Mouse (Mus musculus): ENCODE measurements around the gene Bmp10. TPM values are rescaled to one million over a fixed set of nuclear protein-coding genes. Genes with fewer than 3 reads are reported as not detected.
"Not testable (repeated sequence)": the region's sequence is repeated elsewhere in the genome, so short reads cannot be mapped to it uniquely, and the experiment has no call there.

The Bmp10 gene
- polyA plus RNA-seq, 1 experiment from 2014 or later = not detected

- Histone ChIP-seq H3K36me3 (ENCODE audit: inconsistent target) (no peaks in the 10 kb centered on the region), H3K4me3 (ENCODE audit: inconsistent target) (no peak overlapping the region), H3K27ac (no peak overlapping the region), H3K79me2 (ENCODE audit: inconsistent target) (no peaks in the 10 kb centered on the region)
- WGBS (ENCODE audit: missing documents) = 72% methylated on average over 19 of the region's 19 CpGs
Observed at GRCm38 (mm10) chr6:87424037-87424816, 4.6 kb upstream of the Bmp10 start.

- Histone ChIP-seq H3K79me2 (ENCODE audit: inconsistent target) (no peaks in the 10 kb centered on the region), H3K27ac (no peak overlapping the region), H3K36me3 (ENCODE audit: inconsistent target) (no peaks in the 10 kb centered on the region), H3K4me3 (ENCODE audit: inconsistent target) (no peak overlapping the region)
- 95% methylated on average over 5 of the region's 5 CpGs for WGBS (ENCODE audit: missing documents)
Observed at GRCm38 (mm10) chr6:87426954-87427353, 1.8 kb upstream of the Bmp10 start.

DNA sequence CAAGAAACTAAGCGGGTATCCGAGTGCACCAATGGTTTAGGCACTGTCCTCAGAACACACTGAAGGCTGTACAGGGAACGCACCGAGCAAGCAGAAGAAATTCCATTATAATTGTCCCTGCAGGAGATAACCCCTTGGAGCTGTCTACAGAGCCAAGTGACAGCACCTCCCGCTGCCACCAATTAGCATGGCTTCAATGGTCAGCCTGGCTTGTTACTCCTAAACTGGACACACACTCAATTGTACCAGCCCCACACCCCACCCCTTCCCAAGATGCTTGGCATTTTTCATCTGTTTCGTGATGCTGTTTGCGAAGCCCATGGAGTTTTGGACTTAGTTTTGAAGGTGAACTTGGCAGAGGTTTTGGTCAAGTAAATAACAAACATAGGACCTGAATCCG is 1.2 kb upstream of the Bmp10 start:
- H3K4me3 ChIP-seq (ENCODE audit: inconsistent target) = no peak overlapping the region
- no peaks in the 10 kb centered on the region for H3K79me2 ChIP-seq (ENCODE audit: inconsistent target)
- 93% methylated on average over 8 of the region's 8 CpGs for WGBS (ENCODE audit: missing documents)
- no peaks in the 10 kb centered on the region for H3K36me3 ChIP-seq (ENCODE audit: inconsistent target)
- no peak overlapping the region for H3K27ac ChIP-seq

DNA sequence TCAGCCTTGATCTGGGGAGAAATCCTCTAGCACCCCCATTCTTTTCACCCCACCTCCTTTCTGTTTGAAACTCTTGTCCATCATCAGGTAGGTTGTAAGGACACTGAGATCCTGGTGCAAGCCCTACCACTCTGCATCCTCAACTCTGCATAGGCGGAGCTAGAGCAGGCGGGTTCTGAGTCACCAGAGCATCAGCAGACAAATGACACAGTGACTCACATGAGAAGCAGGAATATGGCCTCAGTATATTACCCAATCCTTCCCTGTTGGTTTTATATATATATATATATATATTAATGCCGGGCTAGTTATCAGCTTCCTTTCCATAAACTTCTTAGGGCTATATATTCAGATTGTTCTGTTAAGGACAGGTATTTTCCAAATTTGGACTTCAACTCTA is 7.0 kb downstream of the Bmp10 start:
- Histone ChIP-seq H3K4me3 (ENCODE audit: inconsistent target) (no peak overlapping the region), H3K36me3 (ENCODE audit: inconsistent target) (no peaks in the 10 kb centered on the region), H3K27ac (no peak overlapping the region), H3K79me2 (ENCODE audit: inconsistent target) (no peaks in the 10 kb centered on the region)
- 100% methylated on average over 3 of the region's 3 CpGs for WGBS (ENCODE audit: missing documents)

- Histone ChIP-seq H3K36me3 (ENCODE audit: inconsistent target) (no peaks in the 10 kb centered on the region), H3K27ac (no peak overlapping the region), H3K4me3 (ENCODE audit: inconsistent target) (no peak overlapping the region), H3K79me2 (ENCODE audit: inconsistent target) (no peaks in the 10 kb centered on the region)
- WGBS (ENCODE audit: missing documents) = 27% methylated on average over 8 of the region's 8 CpGs
Observed at GRCm38 (mm10) chr6:87436745-87437144, 8.0 kb downstream of the Bmp10 start.

GRCm38 (mm10) chr6:87443253-87443652 is 14.5 kb downstream of the Bmp10 start:
- Histone ChIP-seq H3K36me3 (ENCODE audit: inconsistent target) (no peaks in the 10 kb centered on the region), H3K27ac (no peak overlapping the region), H3K4me3 (ENCODE audit: inconsistent target) (no peak overlapping the region), H3K79me2 (ENCODE audit: inconsistent target) (no peaks in the 10 kb centered on the region)
- WGBS (ENCODE audit: missing documents) = 89% methylated on average over 11 of the region's 11 CpGs

DNA sequence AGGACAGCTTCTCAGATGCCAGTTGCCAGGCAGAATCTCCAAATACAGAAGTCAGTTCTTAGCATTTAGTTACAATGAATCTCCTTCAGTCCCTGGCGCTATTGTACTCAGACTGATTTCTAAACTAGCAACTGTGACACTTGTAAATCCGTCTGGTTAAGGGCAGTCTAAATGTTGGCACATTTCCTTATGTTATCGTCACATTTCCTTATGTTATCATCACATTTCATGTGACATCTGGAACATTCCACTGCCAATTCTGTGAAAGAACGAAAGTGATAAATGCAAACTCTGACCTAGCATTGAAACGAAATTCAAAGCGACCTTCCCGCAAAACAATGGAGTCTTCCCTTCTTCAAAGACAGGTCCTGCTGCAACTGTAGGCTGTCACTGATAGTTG is 16.4 kb downstream of the Bmp10 start:
- Histone ChIP-seq H3K36me3 (ENCODE audit: inconsistent target) (no peaks in the 10 kb centered on the region), H3K79me2 (ENCODE audit: inconsistent target) (no peaks in the 10 kb centered on the region), H3K4me3 (ENCODE audit: inconsistent target) (no peak overlapping the region), H3K27ac (no peak overlapping the region)
- 79% methylated on average over 7 of the region's 7 CpGs for WGBS (ENCODE audit: missing documents)

DNA sequence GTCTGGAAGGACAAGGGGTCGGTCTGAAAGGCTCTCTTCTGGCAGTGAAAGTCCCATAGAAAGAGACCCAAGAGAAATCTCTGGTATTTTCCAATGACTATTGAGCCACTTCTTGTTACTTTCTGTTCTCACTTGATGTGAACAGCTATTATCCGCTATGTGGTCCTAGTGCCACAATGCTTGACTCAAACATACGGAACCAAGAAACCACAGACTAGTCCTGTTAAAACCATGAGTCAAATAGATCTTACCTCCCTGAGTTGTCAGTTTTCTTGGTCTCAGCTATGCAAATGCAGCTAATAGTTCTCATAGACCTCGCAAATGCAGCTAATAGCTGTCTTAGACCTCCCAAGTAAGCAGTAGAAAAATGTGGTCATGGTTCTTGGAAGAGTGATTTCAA is 18.4 kb downstream of the Bmp10 start:
- Histone ChIP-seq H3K36me3 (ENCODE audit: inconsistent target) (no peaks in the 10 kb centered on the region), H3K79me2 (ENCODE audit: inconsistent target) (no peaks in the 10 kb centered on the region), H3K4me3 (ENCODE audit: inconsistent target) (no peak overlapping the region), H3K27ac (no peak overlapping the region)
- WGBS (ENCODE audit: missing documents) = 41% methylated on average over 4 of the region's 4 CpGs

DNA sequence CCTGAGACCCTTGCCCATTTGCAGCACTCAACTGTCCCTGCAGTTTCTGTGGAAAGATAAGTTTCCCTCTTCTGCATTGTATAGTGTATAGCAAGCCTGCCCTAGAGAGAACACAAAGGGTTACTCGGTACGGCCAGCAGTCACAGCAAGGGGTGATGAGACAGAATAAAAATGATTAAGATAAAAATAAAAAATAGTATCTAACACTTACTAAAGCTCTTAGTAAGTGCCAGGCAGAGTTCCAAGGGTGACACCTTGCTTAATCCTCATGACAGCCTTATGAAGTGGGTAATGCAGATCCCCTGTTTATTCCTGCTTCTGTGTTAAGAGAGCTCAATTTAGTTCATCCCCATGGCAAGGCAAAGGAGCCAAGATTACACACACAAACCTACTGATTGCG is 20.7 kb downstream of the Bmp10 start:
- H3K79me2 ChIP-seq (ENCODE audit: inconsistent target) = no peaks in the 10 kb centered on the region
- no peaks in the 10 kb centered on the region for H3K36me3 ChIP-seq (ENCODE audit: inconsistent target)
- 90% methylated on average over 3 of the region's 3 CpGs for WGBS (ENCODE audit: missing documents)
- H3K27ac ChIP-seq = no peak overlapping the region
- no peak overlapping the region for H3K4me3 ChIP-seq (ENCODE audit: inconsistent target)

- 48% methylated on average over 3 of the region's 3 CpGs for WGBS (ENCODE audit: missing documents)
- no peak overlapping the region for H3K27ac ChIP-seq
Observed at GRCm38 (mm10) chr6:87451016-87451415, 22.2 kb downstream of the Bmp10 start.

DNA sequence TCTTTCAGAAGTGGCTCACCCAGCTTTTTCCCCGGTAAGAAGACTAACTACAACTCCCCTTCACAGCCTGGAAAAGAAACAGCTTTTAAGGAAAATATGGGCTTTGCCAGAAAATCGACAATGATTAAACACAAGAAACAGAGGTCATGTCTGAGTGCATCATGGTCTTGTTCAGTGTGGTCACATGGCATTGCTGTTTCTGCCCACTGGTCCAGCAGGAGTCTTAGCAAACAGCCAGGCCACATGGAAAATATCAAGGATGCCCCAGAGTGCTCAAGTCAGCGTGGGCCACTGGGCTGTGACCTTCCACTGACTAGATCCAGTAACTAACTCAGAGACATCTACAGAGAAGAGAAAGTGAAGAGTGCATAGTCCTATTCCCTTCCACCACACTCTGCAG is 23.0 kb downstream of the Bmp10 start:
- Histone ChIP-seq H3K36me3 (ENCODE audit: inconsistent target) (no peaks in the 10 kb centered on the region), H3K27ac (no peak overlapping the region), H3K79me2 (ENCODE audit: inconsistent target) (no peaks in the 10 kb centered on the region), H3K4me3 (ENCODE audit: inconsistent target) (no peak overlapping the region)
- 78% methylated on average over 3 of the region's 3 CpGs for WGBS (ENCODE audit: missing documents)

More at GRCm38 (mm10) chr6:87451016-87451415, 22.2 kb downstream of the Bmp10 start:
- Histone ChIP-seq H3K36me3 (ENCODE audit: inconsistent target) (no peaks in the 10 kb centered on the region), H3K4me3 (ENCODE audit: inconsistent target) (no peak overlapping the region), H3K79me2 (ENCODE audit: inconsistent target) (no peaks in the 10 kb centered on the region)

GRCm38 (mm10) chr6:87455507-87455906 is 26.7 kb downstream of the Bmp10 start:
- 86% methylated on average over 6 of the region's 6 CpGs for WGBS (ENCODE audit: missing documents)
- peaks cover 28% of the 10 kb centered on the region for H3K36me3 ChIP-seq (ENCODE audit: inconsistent target)
- H3K27ac ChIP-seq = no peak overlapping the region
- no peak overlapping the region for H3K4me3 ChIP-seq (ENCODE audit: inconsistent target)
- no peaks in the 10 kb centered on the region for H3K79me2 ChIP-seq (ENCODE audit: inconsistent target)

DNA sequence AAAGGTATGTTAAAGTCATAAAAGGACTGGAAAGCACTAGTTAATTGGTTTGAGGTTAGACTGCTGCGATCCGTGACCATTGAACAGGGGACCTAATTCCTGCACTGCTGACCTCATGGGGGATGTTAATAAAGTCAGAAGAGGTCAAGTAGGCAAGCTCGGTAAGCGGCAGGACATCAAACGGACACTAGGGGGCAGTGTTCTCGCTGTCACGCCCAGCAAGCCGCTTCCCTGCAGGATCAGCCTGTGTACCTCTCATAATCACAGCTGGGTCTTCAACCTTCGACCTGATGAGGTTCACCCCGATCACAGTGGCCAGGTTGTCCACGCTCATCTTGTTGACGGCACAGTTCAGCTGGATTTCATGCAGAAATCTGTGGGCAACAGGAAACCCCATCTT is 37.4 kb downstream of the Bmp10 start:
- no peaks in the 10 kb centered on the region for H3K79me2 ChIP-seq (ENCODE audit: inconsistent target)
- 50% methylated on average over 12 of the region's 12 CpGs for WGBS (ENCODE audit: missing documents)
- H3K27ac ChIP-seq = no peak overlapping the region
- peaks cover 95% of the 10 kb centered on the region for H3K36me3 ChIP-seq (ENCODE audit: inconsistent target)
- H3K4me3 ChIP-seq (ENCODE audit: inconsistent target) = no peak overlapping the region

DNA sequence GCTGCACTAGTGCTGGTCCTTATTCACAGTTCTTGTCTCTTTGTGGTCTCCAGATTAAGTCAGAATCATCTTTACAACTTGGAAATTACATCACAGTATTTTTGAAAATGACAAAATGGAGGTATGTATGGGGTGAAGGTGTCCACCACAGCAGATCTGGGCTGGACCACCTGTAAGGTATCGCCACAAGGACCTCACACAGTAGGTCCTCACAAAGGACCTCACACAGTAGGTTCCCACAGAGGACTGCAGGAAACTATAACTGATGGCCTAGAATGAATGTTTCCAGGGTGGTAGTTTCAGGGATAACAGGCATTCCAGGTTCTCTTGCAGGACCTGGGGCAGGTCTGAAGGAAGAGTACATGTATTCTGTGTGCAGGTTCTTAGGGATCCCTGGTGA is 38.6 kb downstream of the Bmp10 start:
- H3K4me3 ChIP-seq (ENCODE audit: inconsistent target) = no peak overlapping the region
- no peak overlapping the region for H3K27ac ChIP-seq
- peaks cover 95% of the 10 kb centered on the region for H3K36me3 ChIP-seq (ENCODE audit: inconsistent target)
- 100% methylated on average over 1 of the region's 1 CpGs for WGBS (ENCODE audit: missing documents)
- H3K79me2 ChIP-seq (ENCODE audit: inconsistent target) = no peaks in the 10 kb centered on the region

DNA sequence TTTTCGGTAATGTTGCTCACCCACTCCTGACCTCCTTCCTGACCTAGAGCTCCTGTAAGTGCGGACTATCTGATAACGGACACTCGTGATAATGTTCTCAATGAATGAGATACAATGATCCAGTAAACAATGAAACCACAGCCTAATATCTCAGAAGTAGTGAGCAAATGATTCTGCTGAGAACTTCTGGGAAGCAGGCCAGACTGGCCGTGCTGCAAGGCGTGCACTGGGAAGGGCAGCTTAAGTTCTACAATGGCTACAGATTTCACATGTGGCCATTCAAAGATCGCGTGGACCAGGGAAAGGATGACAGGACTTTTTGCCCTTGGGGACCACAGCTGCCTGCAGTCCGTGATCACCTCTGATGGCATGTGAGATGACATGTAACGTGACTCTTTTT is 39.6 kb downstream of the Bmp10 start:
- 94% methylated on average over 10 of the region's 10 CpGs for WGBS (ENCODE audit: missing documents)
- H3K36me3 ChIP-seq (ENCODE audit: inconsistent target) = peaks cover 92% of the 10 kb centered on the region
- H3K79me2 ChIP-seq (ENCODE audit: inconsistent target) = no peaks in the 10 kb centered on the region; the same call in 1 of the 2 replicates
- no peak overlapping the region for H3K4me3 ChIP-seq (ENCODE audit: inconsistent target)
- no peak overlapping the region for H3K27ac ChIP-seq

- not testable (repeated sequence) for H3K4me3 ChIP-seq (ENCODE audit: inconsistent target); H3K79me2 ChIP-seq (ENCODE audit: inconsistent target); H3K27ac ChIP-seq
- H3K36me3 ChIP-seq (ENCODE audit: inconsistent target) = peaks cover 91% of the 10 kb centered on the region
- WGBS (ENCODE audit: missing documents) = 83% methylated on average over 7 of the region's 12 CpGs
Observed at GRCm38 (mm10) chr6:87470098-87470497, 41.3 kb downstream of the Bmp10 start.

Measured in macrophage (primary cell).